Mouse (Mus musculus) bone marrow macrophage, adult 2 months (primary cell): ENCODE data around the gene Olfr283. TPM values are rescaled to one million over a fixed set of nuclear protein-coding genes. Genes with fewer than 3 reads are reported as not detected.
A peak's percentile ranks its signal among the peaks of the same experiment; 100 is the strongest.

ENCODE experiments used
- H3K27ac ChIP-seq: 2 replicates; pipeline ENCODE4 v1.5.1; 2012; ENCODE audit warnings: low read depth, low read length; ENCODE audit not compliant: insufficient read depth
- H3K4me1 ChIP-seq: 2 replicates; pipeline ENCODE4 v1.6.1; 2012; ENCODE audit warnings: low read length; ENCODE audit not compliant: control insufficient read depth, insufficient read depth
- H3K4me3 ChIP-seq: 2 replicates; pipeline ENCODE4 v1.5.1; 2012; ENCODE audit warnings: mild to moderate bottlenecking, low read length, moderate library complexity; ENCODE audit not compliant: insufficient read depth
- CTCF ChIP-seq: IDR thresholded peaks from 2 replicates; pipeline ENCODE4 v1.5.1; 2012; ENCODE audit warnings: low read depth, mild to moderate bottlenecking, low read length, moderate library complexity
- POLR2A ChIP-seq: IDR thresholded peaks from 2 replicates; pipeline ENCODE4 v1.6.1; 2012; ENCODE audit warnings: mild to moderate bottlenecking, low read depth, low read length, borderline replicate concordance
- polyA plus RNA-seq: library from polyadenylated mRNA; stranded (reverse); fragments of >200 nt; gene quantifications from 2 replicates; pipeline ENCODE4 v1.2.4, GENCODE M21; 2012; ENCODE audit not compliant: missing spikeins, insufficient read depth, insufficient read length

Olfr283 gene
- polyA plus RNA-seq, 1 experiment = not detected

DNA sequence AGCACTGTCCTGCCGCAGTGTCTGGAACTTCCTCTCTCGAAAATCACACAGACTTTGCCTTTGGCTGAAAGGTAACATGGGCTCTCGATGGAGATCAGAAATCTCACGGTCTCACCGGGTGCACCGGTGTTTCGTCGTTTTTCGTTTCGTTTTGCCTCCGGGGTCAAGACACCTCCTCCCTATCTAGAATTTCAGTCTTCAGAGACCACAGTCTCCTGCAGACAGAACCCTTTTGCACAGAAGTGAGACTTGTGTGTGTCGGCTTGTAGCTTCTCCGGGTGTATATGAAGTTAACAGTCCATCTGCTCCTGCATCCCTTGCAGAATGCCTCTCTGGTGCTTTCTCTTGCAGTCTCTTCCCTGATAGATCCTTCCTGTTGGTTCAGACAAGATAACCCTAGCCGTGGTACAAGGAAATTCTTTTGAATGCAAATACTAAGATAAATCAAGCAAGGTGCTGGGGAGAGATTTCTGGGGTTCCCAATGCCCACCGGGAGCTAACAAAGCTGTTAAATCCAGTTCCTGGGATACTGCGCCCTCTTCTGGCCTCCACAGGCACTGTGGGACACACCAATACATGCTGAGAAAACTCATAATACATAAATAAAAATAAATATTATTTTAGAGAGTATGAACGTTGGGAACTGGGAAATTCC lies 27.8 kb upstream of the Olfr283 start:
- H3K4me3 ChIP-seq = no peak overlapping the region
- TF ChIP-seq POLR2A (no peak), CTCF (peak; percentile 38; the same call in 1 of the 2 replicates)

DNA sequence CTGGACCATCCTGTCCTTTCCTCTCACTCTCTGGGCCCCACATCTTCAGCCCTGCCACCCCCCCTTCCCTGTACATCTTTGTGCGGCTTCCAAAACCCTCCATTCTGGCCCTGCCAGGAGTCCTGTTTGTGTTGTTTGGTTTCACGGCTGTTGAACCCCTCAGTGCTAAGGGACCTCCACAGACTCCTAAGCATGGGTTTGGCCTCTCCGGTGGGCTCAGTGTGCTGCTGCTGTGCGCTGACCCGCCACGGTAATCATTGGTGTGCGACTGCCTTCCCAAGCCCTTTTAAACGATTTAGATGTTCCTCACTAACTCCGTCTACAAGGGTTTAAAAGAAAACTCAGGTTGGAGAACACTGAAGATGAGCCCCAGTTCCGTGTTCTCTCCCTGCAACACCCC lies 21.6 kb upstream of the Olfr283 start:
- Histone ChIP-seq H3K4me3 (no peak overlapping the region), H3K27ac (no peak overlapping the region), H3K4me1 (no peaks in the 10 kb centered on the region)
- TF ChIP-seq POLR2A = no peak
- TF ChIP-seq CTCF = no peak

More for the DNA sequence above, 27.8 kb upstream of the Olfr283 start:
- Histone ChIP-seq H3K27ac (no peak overlapping the region), H3K4me1 (no peaks in the 10 kb centered on the region)

DNA sequence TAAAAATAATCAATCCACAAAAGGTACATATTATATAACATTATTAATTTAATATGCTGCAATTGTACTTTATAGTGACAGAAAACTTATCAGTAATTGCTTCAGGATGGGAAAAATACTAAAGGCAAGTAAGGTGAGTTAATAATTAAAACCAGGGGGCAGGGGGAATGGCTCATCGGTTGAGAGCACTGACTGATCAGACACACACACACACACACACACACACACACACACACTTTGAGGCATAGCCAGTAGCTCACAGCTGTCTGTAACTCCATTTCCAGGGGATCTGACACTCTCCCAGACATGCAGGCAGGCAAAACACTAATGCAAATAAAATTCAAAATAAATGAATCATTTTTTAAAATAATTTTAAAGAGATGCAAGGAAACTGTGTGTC lies 16.4 kb upstream of the Olfr283 start:
- Histone ChIP-seq H3K4me3 (no peak overlapping the region), H3K4me1 (no peaks in the 10 kb centered on the region), H3K27ac (no peak overlapping the region)
- TF ChIP-seq CTCF = no peak

DNA sequence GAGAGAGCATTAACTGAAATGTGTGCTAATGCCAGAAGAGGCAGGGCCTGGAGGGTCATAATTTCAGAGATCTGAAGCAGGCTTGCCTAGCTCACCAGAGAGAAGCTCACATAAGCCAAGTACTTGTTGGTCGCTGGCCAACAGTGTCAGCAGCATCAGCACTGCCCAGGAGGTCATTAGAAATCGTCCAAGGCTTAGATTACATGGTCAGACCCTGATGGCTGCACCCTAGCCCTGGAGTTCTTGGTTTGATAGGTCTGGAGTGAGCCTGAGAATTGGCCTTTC lies 11.1 kb upstream of the Olfr283 start:
- TF ChIP-seq POLR2A (no peak), CTCF (no peak)
- Histone ChIP-seq H3K4me1 (peaks cover 14% of the 10 kb centered on the region), H3K27ac (no peak overlapping the region), H3K4me3 (no peak overlapping the region)

DNA sequence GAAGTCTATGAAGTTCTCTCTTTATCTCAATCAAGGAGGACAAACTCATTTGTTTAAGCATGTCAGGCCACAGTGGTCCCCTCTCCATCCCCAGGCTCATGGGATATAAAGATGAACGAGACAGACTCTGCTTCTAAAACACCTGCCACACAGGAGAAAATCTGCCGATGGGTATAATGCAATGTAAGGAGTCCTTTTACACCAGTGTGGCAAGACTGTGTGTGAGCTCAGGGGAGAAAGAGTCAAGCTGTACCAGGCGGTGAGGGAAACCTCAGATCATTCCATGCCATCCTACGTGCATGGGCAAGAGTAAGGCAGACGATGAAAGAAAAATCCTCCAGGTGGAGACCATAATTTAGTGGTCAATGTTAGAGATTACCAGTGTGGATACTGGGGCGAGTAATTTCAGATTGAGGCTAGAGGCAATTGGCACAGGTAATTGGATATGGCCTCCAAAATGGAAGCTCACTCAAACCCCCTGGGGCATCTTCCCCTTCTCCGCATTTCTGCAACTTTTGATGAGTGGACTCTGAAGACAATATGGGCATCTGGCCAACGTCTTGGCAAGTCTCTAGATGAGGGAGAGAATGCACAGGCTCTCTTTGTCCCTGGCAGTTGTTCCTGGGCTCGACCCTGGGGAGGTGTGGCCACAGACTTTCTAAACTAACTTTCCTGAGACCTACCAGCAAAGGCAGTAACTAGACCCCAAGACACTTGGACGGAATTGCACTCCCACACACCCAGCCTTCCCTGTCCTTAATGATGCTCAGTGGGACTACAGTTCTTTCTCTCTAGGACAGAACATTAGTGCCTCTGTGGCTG lies 10.5 kb upstream of the Olfr283 start:
- no peak for TF ChIP-seq POLR2A
- TF ChIP-seq CTCF = no peak
- peaks cover 14% of the 10 kb centered on the region for H3K4me1 ChIP-seq
- H3K27ac ChIP-seq = no peak overlapping the region
- H3K4me3 ChIP-seq = no peak overlapping the region

DNA sequence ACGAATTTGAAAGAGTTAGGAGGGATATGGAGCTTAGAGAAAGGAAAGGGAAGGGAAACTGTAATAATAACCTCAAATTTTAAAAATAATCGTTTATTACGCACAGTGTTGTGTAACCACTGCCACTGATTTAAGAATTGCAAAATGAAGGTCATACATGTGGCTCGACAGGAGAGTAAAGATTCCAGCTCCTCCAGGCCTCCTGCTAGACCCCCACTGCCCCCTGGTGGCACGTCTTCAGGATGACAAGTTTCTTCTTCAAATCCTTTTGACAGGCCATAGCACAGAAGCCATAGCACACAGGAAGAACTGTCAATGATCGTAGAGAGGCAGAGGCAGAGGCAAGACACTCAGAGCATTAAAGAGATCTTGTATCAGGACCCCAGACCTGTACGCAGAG lies 9.1 kb upstream of the Olfr283 start:
- TF ChIP-seq POLR2A (no peak), CTCF (peak; percentile 61)
- Histone ChIP-seq H3K4me1 (peaks cover 14% of the 10 kb centered on the region), H3K27ac (no peak overlapping the region), H3K4me3 (no peak overlapping the region)

DNA sequence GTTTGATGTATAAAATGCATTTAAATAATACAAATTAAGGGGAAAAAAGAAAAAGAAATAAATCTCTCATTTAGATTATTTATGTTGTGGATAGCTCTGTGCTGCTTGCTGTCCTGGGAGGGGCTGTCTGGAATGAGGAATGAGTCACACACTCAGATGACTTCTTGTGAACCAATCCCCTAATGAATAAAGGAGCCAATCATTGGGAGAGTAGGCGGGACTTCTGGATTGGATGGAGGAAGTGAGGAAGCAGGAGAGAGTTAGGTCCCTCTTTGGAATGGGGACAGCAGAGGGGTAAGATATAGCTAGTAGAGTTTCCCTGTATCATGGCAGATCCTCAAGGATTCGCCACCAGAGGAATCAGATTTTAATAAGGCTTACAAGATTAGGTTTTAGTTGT lies 6.9 kb upstream of the Olfr283 start:
- Histone ChIP-seq H3K4me1 (peaks cover 14% of the 10 kb centered on the region), H3K27ac (no peak overlapping the region), H3K4me3 (no peak overlapping the region)
- TF ChIP-seq POLR2A (no peak), CTCF (no peak)

DNA sequence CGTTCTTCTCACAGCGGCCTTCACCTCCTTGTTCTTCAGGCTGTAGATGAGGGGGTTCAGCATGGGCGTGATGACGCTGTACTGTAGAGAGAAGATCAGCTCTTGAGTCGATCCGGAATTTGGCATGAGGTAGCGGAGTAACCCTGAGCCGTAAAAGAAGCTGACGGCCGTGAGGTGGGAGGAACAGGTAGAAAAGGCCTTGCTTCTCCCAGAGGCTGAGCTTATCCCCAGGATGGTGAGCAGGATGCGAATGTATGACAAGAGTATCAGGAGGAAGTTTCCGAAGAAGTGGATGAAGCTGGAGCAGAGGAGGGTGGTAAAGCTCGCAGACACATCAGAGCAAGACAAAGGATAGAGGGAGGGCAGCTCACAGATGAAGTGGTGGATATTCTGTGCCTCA lies 2.5 kb downstream of the Olfr283 start:
- TF ChIP-seq POLR2A (no peak), CTCF (no peak)
- H3K4me1 ChIP-seq = no peaks in the 10 kb centered on the region
- H3K4me3 ChIP-seq = no peak overlapping the region
- no peak overlapping the region for H3K27ac ChIP-seq

DNA sequence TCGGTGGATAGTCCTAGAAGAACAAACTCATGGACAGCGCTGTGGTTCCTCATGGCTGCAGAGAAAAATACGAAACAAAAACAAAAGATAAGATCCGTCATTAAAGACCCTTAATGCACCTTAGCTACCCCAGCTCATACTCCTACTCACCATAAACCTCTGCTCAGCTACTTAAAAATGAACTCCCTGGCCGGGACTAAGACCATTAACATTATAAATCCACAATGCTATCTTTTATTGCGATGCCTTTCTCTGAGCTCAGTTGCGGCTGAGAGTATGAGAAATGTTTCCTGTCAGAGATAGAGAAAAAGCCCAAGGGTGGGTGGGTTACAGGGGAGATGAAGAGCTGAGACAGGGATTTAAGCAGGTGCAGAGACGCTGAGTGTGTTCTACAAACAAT lies 39.9 kb downstream of the Olfr283 start, which contains the start of gene Olfr284:
Olfr284 (minus strand) TSS at position 101 of the 400 bp plus-strand sequence.
- Histone ChIP-seq H3K27ac (no peak within 1 kb of the TSS), H3K4me3 (no peak within 1 kb of the TSS), H3K4me1 (no peaks in the 10 kb centered on the region)
- no peak for TF ChIP-seq CTCF
- no peak for TF ChIP-seq POLR2A

Other genes with a start within 250 kb of the Olfr283 start
- gene Asb8, start 215.3 kb downstream of the Olfr283 start, polyA plus RNA-seq = 28.2 and 33.5 TPM in 2 replicates
- gene Ccdc184, start 213.8 kb downstream of the Olfr283 start, polyA plus RNA-seq = not detected in 2 replicates
- not detected in 2 replicates for gene Olfr288, start 185.4 kb downstream of the Olfr283 start, polyA plus RNA-seq
- not detected in 2 replicates for gene Gm44579, start 160.0 kb downstream of the Olfr283 start, polyA plus RNA-seq
- not detected in 2 replicates for gene Olfr287, start 159.9 kb downstream of the Olfr283 start, polyA plus RNA-seq
- gene Olfr286, start 146.5 kb downstream of the Olfr283 start, polyA plus RNA-seq = not detected in 2 replicates
- gene H1fnt, start 123.7 kb downstream of the Olfr283 start, polyA plus RNA-seq = not detected in 2 replicates
- gene Zfp641, start 84.8 kb downstream of the Olfr283 start, polyA plus RNA-seq = not detected in 2 replicates
- gene Olfr285, start 63.6 kb downstream of the Olfr283 start, polyA plus RNA-seq = not detected in 2 replicates
- gene Olfr284, start 40.0 kb downstream of the Olfr283 start, polyA plus RNA-seq = not detected in 2 replicates
- not detected in 2 replicates for gene Olfr282, start 50.3 kb upstream of the Olfr283 start, polyA plus RNA-seq
- not detected in 2 replicates for gene Olfr281, start 71.6 kb upstream of the Olfr283 start, polyA plus RNA-seq
- not detected in 2 replicates for gene OR5BS1P, start 89.0 kb upstream of the Olfr283 start, polyA plus RNA-seq
- not detected in 2 replicates for gene Lalba, start 101.8 kb upstream of the Olfr283 start, polyA plus RNA-seq
- gene Olfr279, start 111.5 kb upstream of the Olfr283 start, polyA plus RNA-seq = not detected in 2 replicates
- 56.6 and 62.4 TPM in 2 replicates for gene Kansl2, start 153.3 kb upstream of the Olfr283 start, polyA plus RNA-seq
- gene Ccnt1, start 190.0 kb upstream of the Olfr283 start, polyA plus RNA-seq = 42.6 and 44.0 TPM in 2 replicates
- gene 4930415O20Rik, start 190.1 kb upstream of the Olfr283 start, polyA plus RNA-seq = not detected in 2 replicates
- gene Adcy6, start 229.1 kb upstream of the Olfr283 start, polyA plus RNA-seq = 0.35 and 0.72 TPM in 2 replicates
- 0.88 and 1.3 TPM in 2 replicates for gene Cacnb3, start 249.9 kb upstream of the Olfr283 start, polyA plus RNA-seq